Mouse (Mus musculus): ENCODE results near the gene Pah. TPM values are rescaled to one million over a fixed set of nuclear protein-coding genes. Genes with fewer than 3 reads are reported as not detected.
A peak's percentile ranks its signal among the peaks of the same experiment; 100 is the strongest.

Gene Pah
- polyA plus RNA-seq, 1 experiment from 2014 or later: not detected

GRCm38 (mm10) chr10:87492332-87492660 is 29.3 kb upstream of the Pah start:
- Histone ChIP-seq H3K4me2 (replicated peaks) (peak overlapping the region; percentile 62), H3K27me3 (peaks cover 32% of the 10 kb centered on the region), H3K4me1 (peaks cover 54% of the 10 kb centered on the region), H3K4me3 (peak overlapping the region; percentile 94), H3K36me3 (no peaks in the 10 kb centered on the region), H3K27ac (replicated peaks) (peak overlapping the region; percentile 98), H3K9ac (replicated peaks) (peak overlapping the region; percentile 98), H3K9me3 (no peaks in the 10 kb centered on the region)
- ATAC-seq (ENCODE audit: low FRiP score, low read depth): no peak
- WGBS: 0% methylated on average over 26 of the region's 26 CpGs

- under 1% methylated on average over 66 of the region's 90 CpGs for WGBS
- peak overlapping the region; percentile 98 for H3K27ac ChIP-seq (replicated peaks)
- H3K4me1 ChIP-seq: peaks cover 48% of the 10 kb centered on the region
Measured at GRCm38 (mm10) chr10:87492661-87493551, 28.7 kb upstream of the Pah start.

GRCm38 (mm10) chr10:87493576-87493975 is 28.0 kb upstream of the Pah start, which contains the start of gene Ascl1:
Gene Ascl1 (minus strand): TSS chr10:87493660.
- no peaks in the 10 kb centered on the region for H3K36me3 ChIP-seq
- H3K4me3 ChIP-seq: peak within 1 kb of the TSS; percentile 94
- peak within 1 kb of the TSS; percentile 98 for H3K27ac ChIP-seq (replicated peaks)
- H3K9me3 ChIP-seq: no peaks in the 10 kb centered on the region; the same call in 1 of the 2 replicates
- peaks cover 41% of the 10 kb centered on the region for H3K4me1 ChIP-seq
- ATAC-seq (ENCODE audit: low FRiP score, low read depth): peak; percentile 63
- under 1% methylated on average over 30 of the region's 34 CpGs for WGBS
- H3K4me2 ChIP-seq (replicated peaks): peak within 1 kb of the TSS; percentile 62
- H3K9ac ChIP-seq (replicated peaks): peak within 1 kb of the TSS; percentile 98
- H3K27me3 ChIP-seq: peaks cover 34% of the 10 kb centered on the region

More at GRCm38 (mm10) chr10:87492661-87493551, 28.7 kb upstream of the Pah start:
- Histone ChIP-seq H3K36me3 (no peaks in the 10 kb centered on the region), H3K9me3 (no peaks in the 10 kb centered on the region; the same call in 1 of the 2 replicates), H3K9ac (replicated peaks) (peak overlapping the region; percentile 98), H3K4me3 (peak overlapping the region; percentile 94), H3K27me3 (peaks cover 29% of the 10 kb centered on the region), H3K4me2 (replicated peaks) (peak overlapping the region; percentile 62)
- ATAC-seq (ENCODE audit: low FRiP score, low read depth): peak; percentile 7

GRCm38 (mm10) chr10:87494176-87494575 is 27.4 kb upstream of the Pah start:
- Histone ChIP-seq H3K27me3 (peaks cover 40% of the 10 kb centered on the region), H3K27ac (replicated peaks) (peak overlapping the region; percentile 98), H3K4me2 (replicated peaks) (peak overlapping the region; percentile 62), H3K36me3 (no peaks in the 10 kb centered on the region), H3K4me3 (peak overlapping the region; percentile 94), H3K4me1 (peaks cover 35% of the 10 kb centered on the region), H3K9ac (replicated peaks) (peak overlapping the region; percentile 98; the same call in 1 of the 2 replicates), H3K9me3 (no peaks in the 10 kb centered on the region; the same call in 1 of the 2 replicates)
- 0% methylated on average over 4 of the region's 4 CpGs for WGBS
- ATAC-seq (ENCODE audit: low FRiP score, low read depth): no peak

- H3K4me1 ChIP-seq: peaks cover 31% of the 10 kb centered on the region
- under 1% methylated on average over 15 of the region's 18 CpGs for WGBS
- peak overlapping the region; percentile 98 for H3K27ac ChIP-seq (replicated peaks)
Measured at GRCm38 (mm10) chr10:87494596-87494995, 27.0 kb upstream of the Pah start.

GRCm38 (mm10) chr10:87497056-87497455 is 24.5 kb upstream of the Pah start:
- no peak for ATAC-seq (ENCODE audit: low FRiP score, low read depth)
- no peak overlapping the region for H3K9ac ChIP-seq (replicated peaks)
- peaks cover 36% of the 10 kb centered on the region for H3K4me1 ChIP-seq
- no peaks in the 10 kb centered on the region; the same call in 1 of the 2 replicates for H3K9me3 ChIP-seq
- 91% methylated on average over 2 of the region's 2 CpGs for WGBS
- peaks cover 43% of the 10 kb centered on the region for H3K27me3 ChIP-seq
- H3K4me2 ChIP-seq (replicated peaks): no peak overlapping the region
- no peaks in the 10 kb centered on the region for H3K36me3 ChIP-seq
- H3K4me3 ChIP-seq: no peak overlapping the region
- H3K27ac ChIP-seq (replicated peaks): no peak overlapping the region

More at GRCm38 (mm10) chr10:87494596-87494995, 27.0 kb upstream of the Pah start:
- H3K4me3 ChIP-seq: peak overlapping the region; percentile 94
- H3K9me3 ChIP-seq: no peaks in the 10 kb centered on the region; the same call in 1 of the 2 replicates
- peaks cover 42% of the 10 kb centered on the region for H3K27me3 ChIP-seq
- no peaks in the 10 kb centered on the region for H3K36me3 ChIP-seq
- peak overlapping the region; percentile 98 for H3K9ac ChIP-seq (replicated peaks)
- H3K4me2 ChIP-seq (replicated peaks): peak overlapping the region; percentile 62
- peak; percentile 42; the same call in 1 of the 2 replicates for ATAC-seq (ENCODE audit: low FRiP score, low read depth)

- 4% methylated on average over 20 of the region's 20 CpGs for WGBS
- Histone ChIP-seq H3K27me3 (peaks cover 45% of the 10 kb centered on the region), H3K4me1 (peaks cover 24% of the 10 kb centered on the region), H3K4me2 (replicated peaks) (peak overlapping the region; percentile 51), H3K27ac (replicated peaks) (peak overlapping the region; percentile 83), H3K36me3 (no peaks in the 10 kb centered on the region), H3K9ac (replicated peaks) (peak overlapping the region; percentile 31; the same call in 1 of the 2 replicates), H3K9me3 (no peaks in the 10 kb centered on the region; the same call in 1 of the 2 replicates), H3K4me3 (peak overlapping the region; percentile 27)
- ATAC-seq (ENCODE audit: low FRiP score, low read depth): peak; percentile 82
Measured at GRCm38 (mm10) chr10:87500926-87501658, 20.5 kb upstream of the Pah start.

GRCm38 (mm10) chr10:87501659-87502042 is 19.9 kb upstream of the Pah start:
- peak; percentile 59 for ATAC-seq (ENCODE audit: low FRiP score, low read depth)
- peak overlapping the region; percentile 83 for H3K27ac ChIP-seq (replicated peaks)
- peaks cover 42% of the 10 kb centered on the region for H3K27me3 ChIP-seq
- H3K4me2 ChIP-seq (replicated peaks): peak overlapping the region; percentile 51
- 0 out of 2 replicates have a peak overlapping the region, but pooled peaks have one; percentile 31 for H3K9ac ChIP-seq (replicated peaks)
- H3K9me3 ChIP-seq: no peaks in the 10 kb centered on the region; the same call in 1 of the 2 replicates
- peaks cover 24% of the 10 kb centered on the region for H3K4me1 ChIP-seq
- no peaks in the 10 kb centered on the region for H3K36me3 ChIP-seq
- 2% methylated on average over 7 of the region's 7 CpGs for WGBS
- peak overlapping the region; percentile 27 for H3K4me3 ChIP-seq

- no peaks in the 10 kb centered on the region for H3K36me3 ChIP-seq
- peaks cover 24% of the 10 kb centered on the region for H3K4me1 ChIP-seq
- no peak overlapping the region for H3K9ac ChIP-seq (replicated peaks)
- no peak overlapping the region for H3K4me3 ChIP-seq
- ATAC-seq (ENCODE audit: low FRiP score, low read depth): no peak
- peaks cover 36% of the 10 kb centered on the region for H3K27me3 ChIP-seq
- 15% methylated on average over 5 of the region's 5 CpGs for WGBS
- peak overlapping the region; percentile 51 for H3K4me2 ChIP-seq (replicated peaks)
- H3K27ac ChIP-seq (replicated peaks): peak overlapping the region; percentile 83
- no peaks in the 10 kb centered on the region; the same call in 1 of the 2 replicates for H3K9me3 ChIP-seq
Measured at GRCm38 (mm10) chr10:87502283-87502682, 19.3 kb upstream of the Pah start.

- Histone ChIP-seq H3K4me1 (peaks cover 24% of the 10 kb centered on the region), H3K36me3 (no peaks in the 10 kb centered on the region), H3K9me3 (no peaks in the 10 kb centered on the region), H3K9ac (replicated peaks) (no peak overlapping the region), H3K4me2 (replicated peaks) (0 out of 2 replicates have a peak overlapping the region, but pooled peaks have one; percentile 3), H3K27me3 (peaks cover 26% of the 10 kb centered on the region), H3K4me3 (no peak overlapping the region), H3K27ac (replicated peaks) (no peak overlapping the region)
- 2% methylated on average over 10 of the region's 10 CpGs for WGBS
- no peak for ATAC-seq (ENCODE audit: low FRiP score, low read depth)
Measured at GRCm38 (mm10) chr10:87503946-87504345, 17.6 kb upstream of the Pah start.

GRCm38 (mm10) chr10:87508581-87508980 is 13.0 kb upstream of the Pah start:
- no peak for ATAC-seq (ENCODE audit: low FRiP score, low read depth)
- Histone ChIP-seq H3K9me3 (no peaks in the 10 kb centered on the region), H3K4me2 (replicated peaks) (no peak overlapping the region), H3K9ac (replicated peaks) (no peak overlapping the region), H3K36me3 (no peaks in the 10 kb centered on the region), H3K27ac (replicated peaks) (no peak overlapping the region), H3K4me1 (no peaks in the 10 kb centered on the region), H3K27me3 (peaks cover 7% of the 10 kb centered on the region; the same call in 1 of the 2 replicates), H3K4me3 (no peak overlapping the region)
- WGBS: 94% methylated on average over 4 of the region's 4 CpGs
